ENCODE assay signal across 9 mouse cellular contexts in the genomic region with DNA sequence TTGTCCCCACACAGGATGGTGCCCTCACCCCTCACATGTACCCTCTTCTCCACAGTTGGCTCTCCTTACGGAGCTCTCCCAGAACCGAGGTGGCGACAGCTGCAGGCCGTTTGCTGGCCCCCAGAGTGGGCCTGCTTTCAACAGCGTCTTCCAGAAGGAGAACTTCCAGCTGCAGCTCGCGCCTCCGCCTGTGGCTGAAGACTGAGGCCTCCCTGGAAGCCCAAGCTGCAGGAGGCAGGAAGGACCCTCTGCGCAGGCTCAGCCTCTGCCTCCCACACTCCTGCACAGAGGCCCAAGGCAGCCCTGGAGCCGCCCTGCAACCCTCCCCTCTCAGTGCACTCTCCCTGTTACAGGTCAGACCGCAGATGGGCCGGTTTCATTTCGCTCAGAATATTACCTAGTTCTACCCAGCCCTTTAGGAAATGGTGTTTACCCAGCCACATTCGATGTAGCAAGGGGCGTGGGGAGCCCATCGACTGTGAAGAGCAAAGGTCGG. TPM values are rescaled to one million over a fixed set of nuclear protein-coding genes. Genes with fewer than 3 reads are reported as not detected.
A peak's percentile ranks its signal among the peaks of the same experiment; 100 is the strongest.
DNase-seq lines count a peak whose midpoint lies in the region; ATAC-seq and TF ChIP-seq lines count a peak whose summit lies in the region.
"Had no signal": no experiment of that assay in that cellular context is flagged by ENCODE, and none has a peak within 500 bp of the region (broad histone marks: within the 10 kb centered on the region; RNA-seq: fewer than 3 reads in every experiment).

No protein-coding gene starts in this region.

- ATAC-seq in forebrain, embryonic 11.5 days (replicated peaks; ENCODE audit: low FRiP score) = peak; percentile 27; the same call in 1 of the 2 replicates
- ATAC-seq in heart, postnatal 0 days (ENCODE audit: insufficient read depth, low read depth) = peak; percentile 33
- peak; percentile 79 for ATAC-seq in stomach, embryonic 15.5 days (ENCODE audit: insufficient read depth, low FRiP score, low read depth)

- H3K27me3 ChIP-seq in forebrain, embryonic 11.5 days (ENCODE audit: control insufficient read depth, insufficient read depth, low read length) = no peaks in the 10 kb centered on the region
- H3K27me3 ChIP-seq in heart, postnatal 0 days (ENCODE audit: control insufficient read depth, insufficient read depth, low read length) = no peaks in the 10 kb centered on the region
- no peaks in the 10 kb centered on the region for H3K27me3 ChIP-seq in stomach, embryonic 15.5 days (replicated peaks)

- no peak overlapping the region for H3K4me3 ChIP-seq in forebrain, embryonic 11.5 days (ENCODE audit: low read depth, low read length)
- no peak overlapping the region for H3K4me3 ChIP-seq in heart, postnatal 0 days (ENCODE audit: low read depth, low read length)
- H3K4me3 ChIP-seq in stomach, embryonic 15.5 days (replicated peaks) = no peak overlapping the region
- H3K4me3 ChIP-seq: erythroblast, embryonic 14.5 days had no signal

- DNase-seq in layer of hippocampus, adult 11-12 months (ENCODE audit: low spot score) = peak; percentile 54
- no peak for DNase-seq in layer of hippocampus, postnatal 14 days (ENCODE audit: low spot score in 2 of 2)
- no peak for DNase-seq in forebrain, embryonic 11.5 days (ENCODE audit: low spot score)
- DNase-seq in heart, postnatal 0 days (ENCODE audit: low spot score) = no peak
- peak; percentile 84 for DNase-seq in kidney, postnatal 14 days
- peak; percentile 87 for DNase-seq in lung, postnatal 10 days
- no peak for DNase-seq in frontal cortex, postnatal 25 days (ENCODE audit: low spot score in 2 of 2)

- 59% methylated on average over 17 of the region's 17 CpGs for WGBS in forebrain, embryonic 11.5 days
- 34% methylated on average over 17 of the region's 17 CpGs for WGBS in heart, postnatal 0 days
- 18% methylated on average over 17 of the region's 17 CpGs for WGBS in stomach, embryonic 15.5 days

- no peaks in the 10 kb centered on the region for H3K36me3 ChIP-seq in forebrain, embryonic 11.5 days (ENCODE audit: control insufficient read depth, insufficient read depth, low read length)
- H3K36me3 ChIP-seq in heart, postnatal 0 days (replicated peaks; ENCODE audit: control insufficient read depth, insufficient read depth, low read length) = no peaks in the 10 kb centered on the region
- H3K36me3 ChIP-seq in stomach, embryonic 15.5 days = no peaks in the 10 kb centered on the region

- TF ChIP-seq CTCF in heart, postnatal 0 days (IDR thresholded peaks at IDR 0.05; ENCODE audit: low read depth) = no peak

- H3K27ac ChIP-seq in forebrain, embryonic 11.5 days (ENCODE audit: low read depth, low read length) = no peak overlapping the region
- H3K27ac ChIP-seq in heart, postnatal 0 days (ENCODE audit: low read depth) = peak overlapping the region; percentile 52
- peak overlapping the region; percentile 87 for H3K27ac ChIP-seq in stomach, embryonic 15.5 days

- no peaks in the 10 kb centered on the region for H3K9me3 ChIP-seq in forebrain, embryonic 11.5 days (ENCODE audit: control insufficient read depth, low read length)
- H3K9me3 ChIP-seq in heart, postnatal 0 days (replicated peaks; ENCODE audit: control insufficient read depth, low read length) = no peaks in the 10 kb centered on the region
- no peaks in the 10 kb centered on the region for H3K9me3 ChIP-seq in stomach, embryonic 15.5 days

- H3K9ac ChIP-seq in forebrain, embryonic 11.5 days (ENCODE audit: low read length) = no peak overlapping the region
- no peak overlapping the region for H3K9ac ChIP-seq in heart, postnatal 0 days (replicated peaks; ENCODE audit: low read depth, low read length)
- H3K9ac ChIP-seq in stomach, embryonic 15.5 days = no peak overlapping the region

- no peak for TF ChIP-seq EP300 in heart, postnatal 0 days (IDR thresholded peaks at IDR 0.05; ENCODE audit: low read depth)

- H3K4me2 ChIP-seq in forebrain, embryonic 11.5 days (ENCODE audit: low read depth, low read length, severe bottlenecking) = no peak overlapping the region
- peak overlapping the region; percentile 26; the same call in 1 of the 2 replicates for H3K4me2 ChIP-seq in heart, postnatal 0 days (ENCODE audit: low read depth, low read length)
- H3K4me2 ChIP-seq in stomach, embryonic 15.5 days = peak overlapping the region; percentile 32

- no peaks in the 10 kb centered on the region for H3K4me1 ChIP-seq in forebrain, embryonic 11.5 days (replicated peaks; ENCODE audit: control insufficient read depth, insufficient read depth, low read length)
- peaks cover 40% of the 10 kb centered on the region for H3K4me1 ChIP-seq in heart, postnatal 0 days (ENCODE audit: control insufficient read depth, insufficient read depth)
- H3K4me1 ChIP-seq in stomach, embryonic 15.5 days = peaks cover 14% of the 10 kb centered on the region

RNA-seq across cellular contexts. Expression of a gene that starts 50.4 kb away (rescaled TPM):
- 10 to 100 TPM; 47.3 to 58.4 TPM for total RNA-seq in layer of hippocampus, postnatal 14 days (2021)
- 43.5 and 45.6 TPM in 2 replicates for polyA plus RNA-seq in forebrain, embryonic 11.5 days (2014; fragmentation: Nextera tagmentation; extraction: Ambion mirVana)
- 27.2 and 32.2 TPM in 2 replicates for total RNA-seq in heart, postnatal 0 days (2014; rRNA removed; ENCODE audit: low replicate concordance)
- 18.4 and 20.0 TPM in 2 replicates for polyA plus RNA-seq in heart, postnatal 0 days (2015; fragmentation: Nextera tagmentation; extraction: Ambion mirVana)
- polyA plus RNA-seq in stomach, embryonic 15.5 days (2015; fragmentation: Nextera tagmentation; extraction: Ambion mirVana) = 19.5 TPM in 2 replicates
- polyA plus RNA-seq: erythroblast, embryonic 14.5 days had no signal

Comparison
In these comparisons a context has a peak if more than half of its experiments do, and no peak if none do; other contexts are left out.
1. DNase-seq: peak in layer of hippocampus, adult 11-12 months (single experiment), kidney, postnatal 14 days (single experiment) and lung, postnatal 10 days (single experiment); none in layer of hippocampus, postnatal 14 days (0 of 2), forebrain, embryonic 11.5 days (single experiment), heart, postnatal 0 days (single experiment) and frontal cortex, postnatal 25 days (0 of 2).
2. ATAC-seq: peak in every context shown above with its lines; median percentile 79 in stomach, embryonic 15.5 days; 33 in heart, postnatal 0 days; 27 in forebrain, embryonic 11.5 days.